Mouse (Mus musculus): ENCODE measurements around the gene Hbp1. TPM values are rescaled to one million over a fixed set of nuclear protein-coding genes. Genes with fewer than 3 reads are reported as not detected.

Hbp1 gene
- 25.7 and 30.8 TPM in 2 replicates for polyA plus RNA-seq (2012; rRNA removed)

DNA sequence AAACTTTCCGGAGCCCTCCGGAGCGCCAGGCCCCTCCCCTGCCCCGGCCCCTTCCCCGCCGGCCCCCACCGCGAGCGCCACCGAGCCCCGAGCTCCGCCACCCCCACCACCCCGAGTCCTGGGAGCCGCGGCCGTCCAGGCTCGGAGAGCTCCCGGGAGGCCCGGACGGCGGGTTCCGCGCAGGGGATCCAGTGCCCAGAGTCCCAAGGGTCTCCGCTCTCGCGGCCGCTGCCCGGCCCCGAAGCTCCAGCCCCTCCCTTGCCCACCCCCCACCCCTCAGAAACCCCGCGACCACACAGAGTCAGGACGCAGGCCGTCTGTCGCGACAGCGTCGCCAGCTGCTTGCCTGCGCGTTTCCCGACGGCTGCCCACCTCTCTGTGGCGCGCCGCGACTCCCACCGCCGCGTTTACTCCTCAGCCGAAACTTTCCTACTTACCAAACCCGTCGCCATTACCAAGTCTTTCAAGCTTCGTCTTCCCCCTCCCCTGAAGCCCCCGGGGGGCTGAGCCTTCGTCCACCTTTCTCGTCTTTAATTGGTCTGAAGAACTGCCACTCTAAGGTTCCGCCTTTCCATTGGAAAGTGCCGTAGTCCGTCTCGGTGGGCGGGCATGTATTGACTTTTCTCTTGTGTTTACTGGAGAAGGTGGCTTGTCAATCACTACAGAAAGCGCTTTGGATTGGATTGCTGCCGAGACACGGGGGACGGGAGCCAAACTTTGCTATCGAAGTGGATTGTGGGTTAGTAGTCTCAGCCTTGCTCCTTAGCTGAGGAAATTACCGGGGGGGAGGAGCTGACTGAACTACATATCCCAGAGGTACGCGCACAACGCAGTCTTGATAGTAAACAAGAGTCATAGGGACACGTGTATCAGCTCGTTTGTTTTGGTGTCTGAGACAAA lies at the start of gene Hbp1:
Gene Hbp1, minus strand, starts transcription at position 777 of the 900 bp plus-strand sequence.

Other genes starting within 250 kb of the Hbp1 start
- gene Gpr22, start 236.6 kb downstream of the Hbp1 start, polyA plus RNA-seq (2012; rRNA removed) = not detected in 2 replicates
- 38.1 and 48.1 TPM in 2 replicates for gene Prkar2b, start 110.8 kb upstream of the Hbp1 start, polyA plus RNA-seq (2012; rRNA removed)